Mouse (Mus musculus) liver, adult 2 months (tissue): ENCODE measurements at regions not wholly inside any gene's neighbourhood (a gene's known extent, or its start where the extent isn't known, plus 50 kb on each side); places are given as distances from the start of the nearest gene placed in this dataset.

ENCODE experiments used
- CTCF ChIP-seq: fragments of 200-500 bp; IDR thresholded peaks from 2 replicates; pipeline ENCODE4 v1.5.1; 2011; ENCODE audit warnings: low read depth, low read length, control low read depth
- POLR2A ChIP-seq: fragments of 200-500 bp; IDR thresholded peaks from 2 replicates; pipeline ENCODE4 v1.6.1; 2011; ENCODE audit warnings: low read length, control low read depth; ENCODE audit not compliant: insufficient read depth; ENCODE audit errors: extremely low read depth

GRCm38 (mm10) chr8:86428131-86428530, 152.4 kb downstream of the Abcc12 start:
- TF ChIP-seq POLR2A = no peak
- no peak for TF ChIP-seq CTCF
